Mouse (Mus musculus) c-Kit-negative CD71-positive TER-119-positive erythroid progenitor cells, embryonic 14.5 days (primary cell): ENCODE results near the gene Slc38a6.

Experiments
- DNase-seq: peaks from one replicate; pipeline ENCODE4 v3.0.0-alpha.2; 2013; ENCODE audit warnings: low read depth, low spot score

Slc38a6 gene

GRCm38 (mm10) chr12:73384747-73385146, 98.2 kb downstream of the Slc38a6 start:
- DNase-seq: no peak

GRCm38 (mm10) chr12:73392507-73392906, 105.9 kb downstream of the Slc38a6 start:
- DNase-seq: no peak

DNA sequence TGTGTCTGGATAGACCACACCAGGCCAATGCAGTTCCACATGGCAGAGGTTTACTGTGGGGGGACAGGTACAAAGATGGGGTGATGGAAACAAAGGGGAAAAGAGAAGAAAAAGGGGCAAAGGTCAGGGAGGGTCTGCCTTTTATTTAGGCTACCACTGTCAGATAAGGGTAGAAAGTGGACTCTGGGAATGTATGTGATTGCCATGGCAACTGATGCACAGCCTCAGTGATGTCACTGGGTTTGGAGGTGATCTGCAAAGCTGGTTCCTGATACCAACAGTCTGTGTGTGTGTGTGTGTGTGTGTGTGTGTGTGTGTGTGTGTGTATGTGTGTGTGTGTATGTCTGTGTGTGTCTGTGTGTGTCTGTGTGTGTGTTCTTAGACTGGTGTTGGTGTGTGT, 106.4 kb downstream of the Slc38a6 start:
- DNase-seq: no peak

DNA sequence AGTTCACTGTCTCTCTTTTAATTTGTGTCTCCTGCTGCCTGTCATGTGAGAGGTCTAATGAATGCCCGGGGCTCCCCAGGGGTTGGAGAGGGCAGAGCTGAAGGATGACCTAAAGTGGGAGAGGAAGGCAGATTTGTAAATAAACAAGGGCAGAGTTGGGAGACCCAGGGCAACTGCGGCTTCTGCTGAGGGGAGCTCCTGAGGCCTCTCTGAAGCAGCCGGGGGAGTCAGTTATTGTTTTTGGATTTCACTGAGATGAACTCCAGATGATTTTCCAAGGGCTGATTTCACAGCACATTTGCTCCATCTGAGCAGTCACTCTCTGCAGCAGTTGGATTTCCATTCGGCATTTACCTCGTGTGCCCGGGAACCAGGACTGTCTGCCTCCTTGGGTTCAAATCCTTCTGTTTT, 107.3 kb downstream of the Slc38a6 start:
- DNase-seq: no peak

DNA sequence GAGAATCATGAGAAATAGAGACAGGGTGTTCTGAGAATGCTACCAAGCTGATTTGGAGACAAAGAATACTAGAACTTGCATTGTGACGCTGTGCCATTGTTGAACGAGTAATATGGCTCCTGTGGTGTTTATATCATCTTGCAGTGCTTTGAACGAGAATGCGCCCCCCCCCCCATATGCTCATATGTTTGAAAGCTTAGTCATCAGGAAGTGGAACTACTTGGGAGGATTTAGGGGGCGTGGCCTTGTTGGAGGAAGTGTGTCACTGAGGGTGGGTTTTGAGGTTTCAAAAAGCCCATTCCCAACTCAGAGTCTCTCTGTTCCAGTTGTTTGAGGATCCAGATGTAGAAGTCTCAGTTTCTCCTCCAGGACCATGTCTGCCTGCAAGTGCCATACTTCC, 108.0 kb downstream of the Slc38a6 start:
- DNase-seq: no peak

DNA sequence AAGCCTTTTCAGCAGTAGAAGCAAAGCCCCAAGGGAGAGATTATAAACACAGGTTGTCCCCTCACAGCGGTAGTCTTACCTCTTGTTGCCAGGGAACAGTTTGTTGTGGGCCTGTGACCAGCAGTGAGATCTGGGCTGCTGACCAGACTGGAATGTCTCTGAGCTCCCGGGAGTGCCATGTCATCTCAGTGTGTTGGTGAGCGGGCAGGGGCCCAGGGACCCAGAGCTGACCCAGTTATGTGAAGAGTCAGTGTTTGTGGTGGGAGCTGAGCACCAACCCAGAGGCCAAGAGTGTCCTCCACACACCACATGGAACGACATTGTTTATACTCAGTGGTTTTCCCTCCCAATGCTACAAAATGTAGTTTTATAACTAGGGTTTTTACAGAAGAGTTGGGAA, 112.8 kb downstream of the Slc38a6 start:
- DNase-seq: no peak

- no peak for DNase-seq
Measured at GRCm38 (mm10) chr12:73400481-73401025, 114.0 kb downstream of the Slc38a6 start.

GRCm38 (mm10) chr12:73401520-73402130, 115.0 kb downstream of the Slc38a6 start:
- DNase-seq: no peak

DNA sequence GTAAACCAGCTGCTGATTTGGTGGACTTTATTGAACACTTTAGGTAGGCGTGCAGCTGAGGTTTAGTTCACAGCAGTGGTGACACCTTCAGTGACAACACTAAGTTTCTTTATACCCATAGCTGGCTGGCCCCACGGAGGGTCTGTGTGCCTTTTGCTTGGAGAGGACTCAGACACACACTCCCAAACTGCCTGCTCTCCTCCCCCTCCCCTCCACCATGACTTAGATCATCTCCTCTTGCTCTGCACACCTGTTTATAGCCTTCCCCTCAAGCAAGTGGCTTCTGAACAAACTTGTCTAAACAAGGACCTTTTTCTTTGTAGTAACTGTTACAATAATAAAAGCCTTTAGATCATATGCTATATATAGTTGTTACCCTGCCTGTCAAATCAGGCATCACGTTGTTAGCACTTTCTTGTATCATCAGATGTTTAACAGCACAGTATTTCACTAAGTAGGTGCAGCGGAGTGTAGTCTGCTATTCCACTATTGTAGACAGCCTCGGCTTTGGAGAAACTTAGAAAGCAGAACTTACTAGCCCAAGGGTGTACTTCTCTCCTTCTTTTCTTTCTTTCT, 115.6 kb downstream of the Slc38a6 start:
- DNase-seq: no peak

- DNase-seq: no peak
Measured at GRCm38 (mm10) chr12:73402851-73403665, 116.5 kb downstream of the Slc38a6 start.
